Mouse (Mus musculus): ENCODE data around the gene Tbc1d2.

DNA sequence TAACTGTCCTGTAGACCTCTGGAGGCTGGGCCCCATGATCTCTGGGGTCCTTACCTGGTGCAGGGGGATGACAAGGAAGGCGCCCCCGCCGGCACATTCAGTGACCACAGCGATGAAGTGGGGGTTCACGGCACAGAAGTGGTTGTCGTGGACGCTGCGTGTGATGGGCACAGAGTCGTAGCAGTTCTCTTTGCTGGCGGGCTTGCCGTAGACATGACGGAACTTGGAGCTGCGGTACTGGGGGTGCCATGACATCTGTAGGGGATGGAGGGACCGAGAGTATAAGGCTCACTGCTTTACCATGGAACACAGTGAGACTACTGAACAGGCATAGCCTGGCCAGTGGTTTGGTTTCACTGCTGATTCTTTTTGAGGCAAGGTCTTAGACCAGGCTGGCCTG is 87.2 kb downstream of the Tbc1d2 start:
- no peak for TF ChIP-seq EP300 (IDR thresholded peaks at IDR 0.05; ENCODE audit: insufficient read depth, low read depth, low read length)
- TF ChIP-seq CTCF (IDR thresholded peaks at IDR 0.05), result no peak
